Mouse (Mus musculus): Measurements from ENCODE around the gene Gm36210. TPM values are rescaled to one million over a fixed set of nuclear protein-coding genes. Genes with fewer than 3 reads are reported as not detected.

Gm36210 gene
- total RNA-seq, 2 experiments from 2014 or later, result not detected

DNA sequence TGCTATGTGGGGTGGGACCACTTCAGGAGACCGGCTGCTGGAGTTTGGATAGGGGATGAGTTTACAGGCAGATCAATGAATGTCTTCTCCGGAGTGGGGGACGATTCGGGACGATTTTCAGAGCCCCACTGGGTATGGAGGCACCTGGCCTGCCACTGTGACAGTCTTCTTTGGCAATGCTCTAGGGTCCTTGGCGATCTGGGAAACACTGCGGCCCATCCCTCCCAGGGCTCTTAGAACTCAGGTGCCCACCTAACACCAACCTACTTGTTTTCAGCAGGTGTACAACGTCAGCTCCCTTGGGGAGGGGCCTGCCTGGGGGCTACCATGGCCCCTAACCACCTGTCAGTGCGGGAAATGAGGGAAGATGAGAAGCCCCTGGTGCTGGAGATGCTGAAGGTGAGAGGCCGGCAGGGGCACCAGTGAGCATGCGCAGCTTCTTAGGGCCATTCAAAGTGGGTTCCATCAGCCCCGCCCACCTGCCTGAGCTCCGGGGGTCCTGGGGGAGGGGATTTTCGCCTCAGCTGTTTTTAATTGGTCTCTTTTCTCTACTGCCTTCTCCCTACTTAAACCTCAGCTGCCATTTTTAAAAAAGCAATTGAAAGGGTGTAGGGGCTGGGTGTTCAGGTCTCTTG, 16.7 kb upstream of the Gm36210 start:
- peak; percentile 56 for DNase-seq

- peak; percentile 79 for DNase-seq
These were observed 16.2 kb upstream of the Gm36210 start for GRCm38 (mm10) chr7:4922508-4922907.

DNA sequence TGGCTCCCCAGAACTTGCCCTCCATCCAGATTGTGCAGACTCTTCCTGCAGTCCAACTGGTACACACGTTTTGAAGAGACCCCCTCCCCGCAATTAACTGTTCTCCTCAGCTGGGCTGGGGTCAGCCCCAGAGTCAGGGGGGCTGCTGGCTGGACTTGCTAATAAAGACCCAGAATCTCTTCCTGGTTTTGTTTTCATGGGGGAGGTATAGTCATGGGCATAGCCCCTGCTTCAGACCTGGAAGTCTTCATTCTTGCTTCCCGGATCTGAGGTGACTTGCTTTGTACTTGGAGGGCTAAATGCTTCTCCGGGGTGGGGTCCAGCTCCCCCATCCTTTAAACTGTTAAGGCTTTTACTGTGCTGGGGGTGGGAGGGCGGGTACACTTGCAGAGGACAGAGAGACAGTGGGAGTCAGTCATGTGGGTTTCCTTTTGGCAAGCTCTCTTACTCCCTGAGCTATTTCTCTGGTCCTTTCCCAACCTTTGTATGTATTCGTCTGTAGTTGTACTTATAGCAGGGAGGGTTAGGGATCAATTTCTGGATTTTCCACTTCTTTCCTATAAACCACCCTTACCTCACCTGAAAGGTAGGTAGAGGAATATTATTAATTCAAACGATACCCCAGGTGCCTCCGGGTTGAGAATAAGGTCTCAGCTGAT, 15.6 kb upstream of the Gm36210 start, which contains the start of gene Nat14:
Nat14 (plus strand) TSS at position 205 of the 659 bp plus-strand sequence.
- DNase-seq, result no peak

GRCm38 (mm10) chr7:4920976-4921823, 14.9 kb upstream of the Gm36210 start:
- peak; percentile 58 for DNase-seq

DNA sequence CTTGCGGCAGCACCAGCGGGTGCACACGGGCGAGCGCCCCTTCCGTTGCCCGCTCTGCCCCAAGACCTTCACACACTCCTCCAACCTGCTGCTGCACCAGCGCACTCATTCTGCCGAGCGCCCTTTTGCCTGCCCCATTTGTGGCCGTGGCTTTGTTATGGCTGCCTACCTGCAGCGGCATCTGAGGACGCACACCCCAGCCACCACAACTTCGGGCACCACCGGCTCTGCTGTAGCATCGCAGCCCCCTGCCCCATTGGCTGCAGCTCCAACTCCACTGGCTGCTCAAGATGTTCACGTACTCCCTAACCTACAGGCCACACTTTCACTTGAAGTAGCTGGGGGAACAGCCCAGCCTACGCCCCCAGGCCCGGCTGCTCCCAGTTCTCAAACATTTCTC, 14.2 kb upstream of the Gm36210 start:
- DNase-seq, result no peak

DNA sequence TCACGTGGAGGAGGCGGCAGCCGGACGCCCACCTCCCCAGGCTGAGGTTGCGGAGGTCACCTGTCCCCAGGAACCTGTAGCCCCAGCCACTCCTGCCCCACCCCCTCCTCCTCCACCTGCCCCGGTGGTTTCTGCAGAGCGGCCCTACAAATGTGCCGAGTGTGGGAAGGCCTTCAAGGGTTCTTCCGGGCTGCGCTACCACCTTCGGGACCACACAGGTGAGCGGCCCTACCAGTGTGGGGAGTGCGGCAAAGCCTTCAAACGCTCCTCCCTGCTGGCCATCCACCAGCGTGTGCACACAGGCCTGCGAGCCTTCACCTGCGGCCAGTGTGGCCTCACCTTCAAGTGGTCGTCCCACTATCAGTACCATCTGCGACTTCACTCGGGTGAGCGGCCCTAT, 13.7 kb upstream of the Gm36210 start:
- DNase-seq, result no peak

GRCm38 (mm10) chr7:4919096-4919495, 12.8 kb upstream of the Gm36210 start:
- no peak for DNase-seq

GRCm38 (mm10) chr7:4918681-4919080, 12.4 kb upstream of the Gm36210 start:
- DNase-seq, result no peak

DNA sequence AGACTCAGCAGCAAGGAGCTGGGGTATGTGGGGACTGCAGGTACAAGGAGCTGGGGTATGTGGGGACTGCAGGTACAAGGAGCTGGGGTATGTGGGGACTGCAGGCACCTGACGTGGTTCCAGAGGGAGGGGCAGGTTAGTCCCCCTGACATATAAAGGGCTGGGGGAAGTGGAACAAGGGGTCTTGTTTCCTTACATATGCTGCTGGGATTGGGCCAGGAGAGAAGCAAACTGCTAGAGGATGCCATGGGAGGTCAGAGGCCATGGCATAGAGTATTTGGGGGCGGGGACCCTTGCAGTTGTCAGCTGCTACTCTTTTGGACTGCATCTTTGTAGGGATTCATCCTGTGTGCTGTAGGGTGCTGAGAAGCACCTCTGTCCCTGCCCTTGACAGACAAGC, 11.2 kb upstream of the Gm36210 start:
- DNase-seq, result no peak

- DNase-seq, result no peak
These were observed 9.5 kb upstream of the Gm36210 start for GRCm38 (mm10) chr7:4915669-4916416.

DNA sequence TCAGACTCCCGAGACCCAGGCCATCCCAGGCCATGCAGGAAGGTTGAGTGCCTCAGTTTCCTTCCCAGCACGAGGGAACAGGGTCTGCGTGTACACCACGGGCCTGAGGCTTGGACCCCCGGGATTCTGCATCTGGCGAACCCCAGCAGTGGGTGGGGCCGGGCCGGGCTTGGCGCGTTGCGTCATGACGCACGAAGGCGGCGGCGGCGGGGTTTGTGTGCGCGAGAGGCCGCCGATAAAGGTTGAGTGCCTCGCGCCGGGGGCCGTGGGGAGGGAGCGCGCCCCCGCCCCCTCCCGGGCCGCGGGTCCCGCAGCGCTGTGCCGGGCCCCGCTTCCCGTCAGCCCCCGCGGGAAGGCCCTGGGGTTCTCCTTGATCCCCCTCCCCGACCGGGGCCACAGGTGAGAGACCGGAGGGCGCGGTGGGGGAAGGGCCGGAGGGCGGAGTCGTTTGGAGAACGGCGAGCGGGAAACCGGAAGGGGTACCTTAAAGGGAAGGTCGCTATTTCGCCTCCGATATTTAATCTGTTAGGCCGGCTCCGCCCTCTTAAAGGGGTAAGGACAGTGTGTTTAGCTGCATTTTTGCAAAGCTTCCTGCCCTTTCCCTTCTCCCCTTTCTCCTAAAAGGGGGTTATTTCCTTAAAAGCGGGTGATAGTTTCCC, 8.8 kb upstream of the Gm36210 start, which contains the start of gene Zfp628:
Zfp628 (plus strand) TSS at position 211 of the 659 bp plus-strand sequence.
- DNase-seq, result peak; percentile 95

DNA sequence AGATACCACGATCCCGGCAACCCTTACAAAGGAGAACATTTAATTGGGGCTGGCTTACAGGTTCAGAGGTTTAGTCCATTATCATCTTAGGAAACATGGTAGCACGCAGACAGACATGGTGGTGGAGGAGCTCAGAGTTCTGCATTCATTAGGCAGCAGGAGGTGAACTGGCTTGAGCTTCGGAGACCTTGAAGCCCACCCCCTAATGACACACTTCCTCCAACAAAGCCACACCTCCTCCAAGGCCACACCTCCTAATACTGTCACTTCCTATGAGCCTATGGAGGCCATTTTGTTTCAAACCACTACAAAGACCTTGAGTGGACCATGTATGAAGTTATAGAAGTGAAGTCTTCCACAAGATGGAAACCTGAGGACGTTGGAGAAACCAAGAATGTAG, 5.9 kb upstream of the Gm36210 start:
- no peak for DNase-seq

GRCm38 (mm10) chr7:4911561-4911960, 5.2 kb upstream of the Gm36210 start:
- DNase-seq, result peak; percentile 82

GRCm38 (mm10) chr7:4902404-4902803, 3.9 kb downstream of the Gm36210 start:
- no peak for DNase-seq

- peak; percentile 63 for DNase-seq
These were observed 5.1 kb downstream of the Gm36210 start for GRCm38 (mm10) chr7:4901171-4901570.

DNA sequence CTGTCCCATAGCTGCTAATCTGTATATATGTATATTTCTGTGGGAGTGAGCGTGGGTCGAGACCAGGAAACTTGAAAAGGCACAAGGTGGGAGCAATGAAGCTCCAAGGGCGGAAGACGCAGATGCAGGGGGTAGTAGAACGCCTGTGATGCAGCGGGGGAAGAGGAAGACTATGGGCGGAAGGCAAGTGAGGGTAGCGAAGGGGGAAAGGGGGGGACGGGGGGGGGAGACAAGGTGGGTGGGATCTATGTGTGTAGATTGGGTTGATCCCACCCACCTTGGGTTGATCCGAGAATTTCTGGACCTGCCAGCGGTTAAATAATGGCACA, 5.8 kb downstream of the Gm36210 start:
- no peak for DNase-seq

- no peak for DNase-seq
These were observed 6.4 kb downstream of the Gm36210 start for GRCm38 (mm10) chr7:4899649-4900522.

DNA sequence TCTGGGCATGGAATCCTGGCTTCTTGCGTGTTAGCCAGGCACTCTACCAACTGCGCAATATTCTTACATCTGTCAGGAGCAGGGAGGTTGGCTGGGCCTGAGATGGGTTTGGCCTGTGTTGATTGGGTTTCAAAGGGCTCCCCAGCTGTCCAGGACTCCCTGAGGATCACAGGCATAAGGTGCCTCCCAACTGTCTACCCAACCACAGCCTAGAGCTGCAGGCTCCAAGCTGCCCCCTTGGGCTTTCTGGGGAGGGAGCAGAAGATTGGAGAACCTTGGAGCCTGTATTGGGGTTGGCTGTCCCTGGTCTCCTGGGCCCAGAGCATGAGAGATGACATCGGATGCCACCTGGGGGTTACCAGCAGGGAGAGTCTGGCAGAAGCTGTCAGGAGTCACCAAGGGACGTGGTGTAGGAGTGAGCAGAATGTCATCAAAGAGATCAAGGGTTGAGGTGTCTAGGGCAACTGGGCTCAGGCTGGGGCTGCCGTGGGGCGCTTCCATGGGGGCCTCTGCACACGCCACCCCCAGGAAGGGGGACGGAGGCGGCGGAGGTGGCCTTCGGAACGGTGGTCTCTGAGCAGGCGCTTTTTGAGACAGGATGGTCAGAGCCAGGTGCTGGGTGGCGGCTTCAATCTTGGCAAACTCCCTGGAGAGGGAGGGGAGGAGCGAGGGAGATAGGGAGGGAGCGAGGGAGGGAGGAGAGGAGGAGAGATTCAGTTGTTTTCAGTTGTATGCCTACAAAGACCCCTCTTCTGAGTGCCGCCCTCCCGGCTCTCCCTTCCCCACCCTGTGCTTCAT, 7.3 kb downstream of the Gm36210 start:
- DNase-seq, result no peak

DNA sequence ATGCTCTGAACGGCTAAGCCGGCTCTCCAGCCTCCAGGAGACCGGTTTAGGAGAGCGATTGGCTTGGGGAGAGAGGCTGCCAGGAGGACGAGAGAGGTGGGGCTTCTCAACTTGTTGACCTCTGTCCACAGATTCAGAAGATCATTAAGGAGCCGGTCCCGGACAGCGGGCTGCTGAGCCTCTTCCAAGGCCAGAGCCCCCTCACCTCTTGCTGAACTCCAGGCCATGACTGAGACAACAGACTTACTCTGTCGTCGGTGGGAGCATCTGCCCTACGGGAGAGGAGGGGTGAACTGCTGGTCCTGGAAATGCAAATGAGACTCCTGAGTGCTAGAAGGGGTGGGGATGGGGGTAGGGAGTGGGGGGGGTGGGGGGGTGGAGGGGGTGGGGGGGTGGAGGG, 11.1 kb downstream of the Gm36210 start:
- DNase-seq, result no peak

GRCm38 (mm10) chr7:4886680-4887079, 19.6 kb downstream of the Gm36210 start:
- no peak for DNase-seq

Measured in heart, postnatal 4 days (tissue).